Mouse (Mus musculus): ENCODE results near the gene Nrd1. TPM values are rescaled to one million over a fixed set of nuclear protein-coding genes. Genes with fewer than 3 reads are reported as not detected.
A peak's percentile ranks its signal among the peaks of the same experiment; 100 is the strongest.

Gene Nrd1
- total RNA-seq, 2 experiments from 2014 or later = 121 to 130 TPM

DNA sequence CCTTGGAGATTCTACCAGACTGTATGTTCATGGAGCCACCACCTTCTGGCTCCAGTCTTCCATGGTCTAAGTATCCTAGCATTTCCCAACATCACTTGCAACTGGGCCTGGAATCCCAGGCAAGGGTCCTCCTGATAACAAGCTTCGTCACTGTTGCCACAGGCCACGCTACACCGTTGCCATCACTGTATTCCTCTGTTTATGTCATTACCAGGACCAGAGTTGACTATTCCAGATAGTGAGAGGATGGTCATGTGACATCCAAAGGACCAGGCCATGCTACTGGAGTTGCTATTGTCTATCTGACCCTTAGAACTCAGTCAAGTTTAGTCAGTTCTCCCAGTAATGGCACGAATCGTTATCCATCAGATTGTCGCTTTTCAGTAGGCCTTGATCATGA lies 9.9 kb upstream of the Nrd1 start:
- TF ChIP-seq CTCF (conservative IDR thresholded peaks at IDR 0.05) = no peak
- no peak for DNase-seq (ENCODE audit: low spot score in 2 of 2)
- no peak overlapping the region for H3K27ac ChIP-seq
- no peak overlapping the region for H3K4me3 ChIP-seq

DNA sequence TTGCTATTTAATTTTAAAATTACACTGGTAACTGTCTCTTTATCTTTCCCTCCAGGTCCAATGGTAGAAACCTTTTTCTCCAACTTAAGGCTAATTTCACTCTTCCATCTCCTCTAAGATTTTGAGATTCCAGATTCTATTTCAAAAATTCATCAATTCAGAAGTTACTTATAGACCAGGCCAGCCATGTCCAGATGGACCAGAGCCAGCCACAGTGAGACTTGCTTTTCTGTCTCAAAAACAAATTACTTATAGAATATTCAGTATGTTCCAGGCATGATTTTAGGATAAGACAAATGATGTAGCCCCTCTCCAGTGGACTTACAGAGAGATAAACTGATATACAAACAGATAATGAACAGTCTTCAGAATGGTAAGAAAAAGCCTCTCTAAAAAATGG lies 8.6 kb upstream of the Nrd1 start:
- Histone ChIP-seq H3K4me3 (no peak overlapping the region), H3K27ac (no peak overlapping the region)
- no peak for TF ChIP-seq CTCF (conservative IDR thresholded peaks at IDR 0.05)
- no peak for DNase-seq (ENCODE audit: low spot score in 2 of 2)

DNA sequence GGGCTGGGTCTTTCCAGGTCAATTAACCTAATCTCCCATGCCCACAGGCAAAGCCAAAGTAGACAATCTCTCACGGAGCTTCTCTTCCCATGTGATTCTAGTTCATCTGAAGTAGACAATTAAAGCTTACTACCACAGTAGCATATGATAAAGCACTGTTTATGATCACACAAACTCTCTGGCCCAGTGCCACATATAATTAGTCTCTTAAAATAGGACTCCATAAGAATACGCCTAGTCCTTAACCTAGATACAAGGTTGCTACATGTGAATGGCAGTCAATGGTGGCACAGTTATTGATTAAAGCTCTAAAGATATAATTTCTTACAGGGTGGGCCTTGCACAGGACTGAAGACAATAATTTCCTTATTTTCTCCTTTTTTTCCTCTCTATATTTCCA lies 7.5 kb upstream of the Nrd1 start:
- DNase-seq (ENCODE audit: low spot score in 2 of 2) = no peak
- H3K4me3 ChIP-seq = no peak overlapping the region
- TF ChIP-seq CTCF (conservative IDR thresholded peaks at IDR 0.05) = no peak
- no peak overlapping the region for H3K27ac ChIP-seq

DNA sequence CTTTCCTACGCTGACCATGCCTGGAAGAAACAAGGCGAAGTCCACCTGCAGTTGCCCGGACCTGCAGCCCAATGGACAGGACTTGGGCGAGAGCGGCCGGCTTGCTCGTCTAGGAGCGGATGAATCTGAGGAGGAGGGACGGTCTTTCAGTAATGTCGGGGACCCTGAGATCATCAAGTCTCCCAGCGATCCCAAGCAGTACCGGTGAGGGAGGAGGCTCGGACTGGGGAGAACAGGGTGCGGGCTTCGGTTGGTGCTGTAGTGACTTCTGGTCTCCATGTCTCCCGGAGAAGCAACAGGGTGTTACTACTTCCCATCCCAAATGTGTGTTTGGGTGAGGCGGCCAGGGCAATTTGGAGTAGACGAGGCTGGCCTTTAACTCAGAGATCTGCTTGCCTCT lies 506 bp downstream of the Nrd1 start:
- no peak for TF ChIP-seq CTCF (conservative IDR thresholded peaks at IDR 0.05)
- Histone ChIP-seq H3K27ac (peak overlapping the region; percentile 93), H3K4me3 (peak overlapping the region; percentile 96)
- peak in 1 of 2 experiments; percentile 12 for DNase-seq (ENCODE audit: low spot score in 2 of 2)

DNA sequence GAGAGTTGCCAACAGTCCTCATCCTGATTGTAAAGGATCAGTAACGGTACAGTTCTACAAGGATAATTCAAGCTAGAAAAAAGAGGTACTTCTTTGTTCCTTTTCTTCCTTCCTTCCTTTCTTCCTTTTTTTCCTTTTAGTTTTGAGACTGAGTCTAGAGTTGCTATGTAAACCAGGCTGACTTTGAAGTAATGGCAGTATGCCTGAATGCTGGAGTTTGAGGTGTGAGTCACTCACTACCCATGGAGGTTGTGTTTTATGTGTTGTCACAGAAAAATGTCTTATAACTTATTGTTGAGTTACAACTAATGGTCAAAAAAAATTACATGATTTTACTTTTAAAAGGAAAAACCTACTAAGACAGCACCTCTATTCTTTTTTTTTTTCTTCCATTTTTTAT lies 7.6 kb downstream of the Nrd1 start:
- H3K27ac ChIP-seq = no peak overlapping the region
- no peak overlapping the region for H3K4me3 ChIP-seq
- TF ChIP-seq CTCF (conservative IDR thresholded peaks at IDR 0.05) = no peak
- DNase-seq (ENCODE audit: low spot score in 2 of 2) = no peak

DNA sequence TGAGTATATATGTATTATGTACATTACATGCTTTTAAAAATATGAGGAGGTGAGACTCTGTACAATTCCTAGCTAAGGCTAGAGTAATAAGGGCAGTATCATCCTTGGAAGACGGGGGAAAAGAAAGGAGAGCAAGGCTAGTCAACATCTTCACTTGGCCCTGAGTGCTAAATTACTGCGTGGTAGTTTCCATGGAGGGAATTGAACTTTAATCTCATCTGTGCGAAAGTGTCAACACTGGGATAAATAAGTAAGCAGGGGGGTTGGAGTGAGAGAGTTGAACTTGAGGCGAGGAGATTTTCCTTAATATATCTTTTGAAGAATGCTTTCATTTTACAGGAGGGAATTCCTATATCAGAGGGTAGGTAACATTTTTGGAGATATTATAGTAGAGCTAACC lies 13.6 kb downstream of the Nrd1 start:
- DNase-seq (ENCODE audit: low spot score in 2 of 2) = no peak
- Histone ChIP-seq H3K27ac (no peak overlapping the region), H3K4me3 (no peak overlapping the region)
- no peak for TF ChIP-seq CTCF (conservative IDR thresholded peaks at IDR 0.05)

DNA sequence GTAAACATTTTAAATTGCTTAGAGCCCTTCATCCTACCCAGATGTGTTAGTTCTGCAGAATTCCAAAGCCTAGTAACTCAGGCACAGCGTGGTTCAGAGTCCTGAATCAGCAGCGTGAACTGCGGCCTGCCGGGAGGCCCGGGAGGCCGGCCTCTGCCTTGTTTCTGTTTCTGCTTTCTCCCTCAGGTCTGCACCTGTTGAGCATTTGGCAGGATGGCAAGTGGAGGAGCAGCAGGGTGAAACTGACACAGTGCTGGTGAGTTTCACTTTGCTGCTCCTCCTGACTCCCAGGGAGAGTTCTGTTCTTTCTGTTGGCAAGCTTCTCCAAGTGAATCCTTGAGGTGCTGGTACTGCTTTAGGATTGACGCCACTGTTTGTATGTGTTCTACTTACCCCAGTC lies 17.0 kb downstream of the Nrd1 start:
- H3K4me3 ChIP-seq = no peak overlapping the region
- no peak for TF ChIP-seq CTCF (conservative IDR thresholded peaks at IDR 0.05)
- H3K27ac ChIP-seq = no peak overlapping the region
- no peak for DNase-seq (ENCODE audit: low spot score in 2 of 2)

DNA sequence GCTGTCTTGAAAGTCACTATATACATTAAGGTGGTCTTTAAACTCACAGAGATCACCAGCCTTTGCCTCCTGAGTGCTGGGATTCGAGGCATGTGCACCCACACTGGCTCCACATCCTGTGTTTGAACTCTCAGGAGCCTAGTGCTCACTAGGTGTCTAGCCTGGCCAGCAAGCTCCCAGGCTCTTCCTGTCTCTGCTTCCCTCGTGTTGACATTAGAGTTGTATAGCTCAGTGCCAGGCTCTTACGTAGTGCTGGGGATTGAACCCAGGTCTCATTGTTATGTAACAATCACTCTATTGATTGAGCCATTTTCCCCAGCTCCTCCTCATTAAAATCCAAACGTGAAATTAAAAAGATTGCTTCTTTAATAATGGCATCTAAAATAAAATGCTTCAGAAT lies 18.8 kb downstream of the Nrd1 start:
- DNase-seq (ENCODE audit: low spot score in 2 of 2) = no peak
- Histone ChIP-seq H3K4me3 (no peak overlapping the region), H3K27ac (no peak overlapping the region)
- no peak for TF ChIP-seq CTCF (conservative IDR thresholded peaks at IDR 0.05)

DNA sequence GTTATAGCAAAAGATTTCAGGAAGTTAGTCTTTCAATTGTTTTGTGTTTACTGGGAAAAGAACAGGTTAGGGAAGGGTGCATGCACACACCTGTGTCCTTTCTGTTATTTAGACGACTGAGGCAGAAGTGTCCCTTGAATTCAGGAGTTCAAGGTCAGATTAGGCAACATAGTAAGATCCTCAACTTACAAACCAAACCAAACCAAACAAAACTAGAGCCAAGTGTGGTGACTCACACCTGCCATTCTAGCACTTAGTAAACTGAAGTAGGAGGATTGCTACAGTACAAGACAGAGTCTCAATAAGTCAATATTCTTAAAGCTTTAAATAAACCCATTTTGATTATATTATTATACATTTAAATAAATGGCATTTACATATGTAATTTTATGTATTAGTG lies 21.5 kb downstream of the Nrd1 start:
- no peak for TF ChIP-seq CTCF (conservative IDR thresholded peaks at IDR 0.05)
- Histone ChIP-seq H3K4me3 (no peak overlapping the region), H3K27ac (no peak overlapping the region)
- no peak for DNase-seq (ENCODE audit: low spot score in 2 of 2)

DNA sequence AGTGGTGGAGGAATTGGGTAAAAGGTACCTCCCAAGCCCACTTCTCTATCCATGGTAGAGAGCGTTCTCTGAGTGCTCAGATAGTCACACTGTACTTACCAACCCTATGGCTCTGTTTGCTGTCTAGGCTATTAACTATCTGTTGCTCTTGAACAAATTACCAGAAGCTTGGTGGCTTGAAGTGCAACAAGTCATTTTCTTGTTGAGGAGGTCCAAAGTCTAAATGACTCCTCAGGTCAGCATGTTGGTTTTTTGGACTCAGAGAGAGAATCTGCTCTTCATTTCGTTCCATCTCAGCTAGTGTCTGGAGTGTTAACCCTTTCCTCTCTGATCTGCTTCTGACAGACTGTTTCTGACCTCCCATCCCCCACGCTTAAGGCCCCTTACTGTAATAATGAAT lies 24.6 kb downstream of the Nrd1 start:
- no peak for TF ChIP-seq CTCF (conservative IDR thresholded peaks at IDR 0.05)
- no peak for DNase-seq (ENCODE audit: low spot score in 2 of 2)
- H3K27ac ChIP-seq = no peak overlapping the region
- no peak overlapping the region for H3K4me3 ChIP-seq

DNA sequence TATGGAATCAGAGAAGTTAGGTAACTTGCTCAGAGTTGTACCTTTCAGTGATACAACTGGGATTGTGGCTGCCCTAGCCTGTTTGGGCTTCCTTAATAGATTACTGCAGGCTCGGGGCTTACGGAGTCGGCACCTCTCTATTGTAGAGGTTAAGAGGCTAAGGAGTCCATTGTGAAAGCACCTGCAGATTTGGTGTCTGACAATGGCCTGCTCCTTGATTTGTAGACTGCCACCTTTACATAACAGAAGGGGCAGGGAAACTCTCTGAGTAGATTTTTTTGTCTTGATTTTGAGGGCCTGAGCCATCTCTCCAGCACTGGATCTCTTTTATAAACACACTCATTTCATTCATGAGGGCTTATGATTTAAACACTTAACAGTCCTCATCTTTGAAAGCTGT lies 26.1 kb downstream of the Nrd1 start:
- no peak for DNase-seq (ENCODE audit: low spot score in 2 of 2)
- no peak overlapping the region for H3K4me3 ChIP-seq
- H3K27ac ChIP-seq = no peak overlapping the region
- TF ChIP-seq CTCF (conservative IDR thresholded peaks at IDR 0.05) = no peak

DNA sequence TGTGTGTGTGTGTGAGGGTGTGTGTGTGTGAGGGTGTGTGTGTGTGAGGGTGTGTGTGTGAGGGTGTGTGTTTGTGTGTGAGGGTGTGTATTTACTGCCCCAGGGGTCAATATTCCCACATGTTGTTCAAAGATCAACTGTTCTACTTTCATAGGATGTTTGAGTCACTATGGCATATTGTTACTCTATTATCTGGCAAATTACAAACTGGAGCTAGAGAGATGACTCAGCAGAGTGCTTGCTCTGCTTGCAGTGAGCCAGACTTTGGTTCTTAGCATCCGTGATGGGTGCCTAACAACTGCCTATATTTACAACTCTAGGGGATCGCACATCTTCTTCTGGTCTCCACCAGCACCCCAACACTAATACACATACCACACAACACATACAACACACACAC lies 29.4 kb downstream of the Nrd1 start:
- TF ChIP-seq CTCF (conservative IDR thresholded peaks at IDR 0.05) = no peak
- no peak overlapping the region for H3K4me3 ChIP-seq
- H3K27ac ChIP-seq = no peak overlapping the region
- DNase-seq (ENCODE audit: low spot score in 2 of 2) = peak in 1 of 2 experiments; percentile 13

DNA sequence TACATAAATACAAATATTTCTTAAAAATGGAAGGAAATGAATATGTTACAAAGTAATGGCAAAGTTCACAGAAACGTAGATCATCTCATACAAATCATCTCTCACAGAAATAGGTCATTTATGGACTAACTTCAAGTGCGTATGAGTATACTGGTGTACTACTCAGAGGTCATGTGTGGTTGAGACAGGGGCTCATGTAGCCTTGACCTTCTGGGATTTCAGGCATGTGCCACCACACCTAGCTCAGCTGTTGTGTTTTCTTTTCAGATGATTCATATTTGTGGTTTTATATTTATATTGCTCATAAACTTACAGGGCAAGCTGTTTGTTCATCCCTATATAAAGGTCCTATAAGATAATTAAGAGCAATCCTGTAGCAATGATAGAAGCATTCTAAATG lies 29.8 kb downstream of the Nrd1 start:
- Histone ChIP-seq H3K4me3 (no peak overlapping the region), H3K27ac (no peak overlapping the region)
- no peak for DNase-seq (ENCODE audit: low spot score in 2 of 2)
- TF ChIP-seq CTCF (conservative IDR thresholded peaks at IDR 0.05) = no peak

DNA sequence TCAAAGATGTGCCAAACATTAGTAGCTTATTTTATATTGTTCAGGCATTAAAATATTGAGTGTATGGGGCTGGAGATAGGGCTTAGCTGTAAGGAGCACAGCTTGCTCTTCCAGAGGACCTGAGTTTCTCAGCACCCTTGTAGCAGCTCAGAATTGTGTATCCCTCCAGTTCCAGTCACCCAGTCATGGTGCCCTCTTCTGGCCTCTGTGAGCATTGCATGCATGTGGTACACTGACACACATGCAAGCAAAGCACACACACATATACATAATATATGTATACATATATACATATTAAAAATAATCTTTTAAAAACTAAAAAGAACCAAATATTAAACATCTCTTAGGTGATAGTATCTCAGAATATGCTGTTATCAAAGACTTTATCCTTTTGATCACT lies 35.9 kb downstream of the Nrd1 start:
- H3K4me3 ChIP-seq = no peak overlapping the region
- TF ChIP-seq CTCF (conservative IDR thresholded peaks at IDR 0.05) = peak; percentile 85
- peak in 1 of 2 experiments; percentile 51 for DNase-seq (ENCODE audit: low spot score in 2 of 2)
- no peak overlapping the region for H3K27ac ChIP-seq

DNA sequence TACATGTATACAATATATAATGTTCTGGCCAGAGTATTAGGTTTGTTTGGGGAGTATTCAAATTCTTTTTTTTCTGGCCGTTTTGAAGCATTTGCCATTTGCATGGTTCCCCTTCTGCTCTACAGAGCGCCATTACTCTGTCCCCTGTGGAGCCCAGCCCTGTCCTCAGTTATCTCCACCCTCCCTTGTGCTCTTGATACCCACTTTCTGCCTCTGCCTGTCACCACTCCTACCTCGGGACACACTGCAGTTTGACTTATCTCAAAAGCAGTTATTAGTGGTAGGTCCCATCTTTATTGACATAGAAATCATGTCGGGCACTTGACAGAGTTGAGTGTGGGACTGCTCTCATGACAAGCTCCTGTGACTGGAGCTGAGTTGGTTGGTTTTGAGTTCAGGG lies 42.3 kb downstream of the Nrd1 start:
- no peak for DNase-seq (ENCODE audit: low spot score in 2 of 2)
- Histone ChIP-seq H3K4me3 (no peak overlapping the region), H3K27ac (no peak overlapping the region)
- TF ChIP-seq CTCF (conservative IDR thresholded peaks at IDR 0.05) = no peak

Measured in layer of hippocampus, adult 2 months (tissue).